Mouse (Mus musculus) layer of hippocampus, adult 2 months (tissue): ENCODE results near the gene Cox6b1. TPM values are rescaled to one million over a fixed set of nuclear protein-coding genes. Genes with fewer than 3 reads are reported as not detected.
A peak's percentile ranks its signal among the peaks of the same experiment; 100 is the strongest.

Experiments used
- DNase-seq, 2 experiments: peaks; one replicate each; pipeline ENCODE4 v3.0.0; 2022; ENCODE audit warnings: low spot score in 2 of 2
- H3K27ac ChIP-seq: fragments of 200-600 bp; 2 replicates; pipeline ENCODE4 v1.8.1; 2022
- H3K4me3 ChIP-seq: fragments of 200-600 bp; 2 replicates; pipeline ENCODE4 v1.8.1; 2022; ENCODE audit warnings: mild to moderate bottlenecking
- CTCF ChIP-seq: fragments of 200-600 bp; conservative IDR thresholded peaks from 2 replicates; pipeline ENCODE4 v1.8.1; 2022; ENCODE audit warnings: antibody characterized with exemption, mild to moderate bottlenecking, moderate library complexity
- microRNA-seq, 2 experiments: library from miRNA; unstranded; fragments of <30 nt; microRNA quantifications; one replicate each; pipeline ENCODE4 v1.2.0; 2021
- total RNA-seq, 2 experiments: library from RNA; stranded (reverse); gene quantifications; 2 replicates each; pipeline ENCODE4 v1.2.3; 2021

The Cox6b1 gene
- total RNA-seq, 2 experiments from 2014 or later: 552 to 568 TPM

DNA sequence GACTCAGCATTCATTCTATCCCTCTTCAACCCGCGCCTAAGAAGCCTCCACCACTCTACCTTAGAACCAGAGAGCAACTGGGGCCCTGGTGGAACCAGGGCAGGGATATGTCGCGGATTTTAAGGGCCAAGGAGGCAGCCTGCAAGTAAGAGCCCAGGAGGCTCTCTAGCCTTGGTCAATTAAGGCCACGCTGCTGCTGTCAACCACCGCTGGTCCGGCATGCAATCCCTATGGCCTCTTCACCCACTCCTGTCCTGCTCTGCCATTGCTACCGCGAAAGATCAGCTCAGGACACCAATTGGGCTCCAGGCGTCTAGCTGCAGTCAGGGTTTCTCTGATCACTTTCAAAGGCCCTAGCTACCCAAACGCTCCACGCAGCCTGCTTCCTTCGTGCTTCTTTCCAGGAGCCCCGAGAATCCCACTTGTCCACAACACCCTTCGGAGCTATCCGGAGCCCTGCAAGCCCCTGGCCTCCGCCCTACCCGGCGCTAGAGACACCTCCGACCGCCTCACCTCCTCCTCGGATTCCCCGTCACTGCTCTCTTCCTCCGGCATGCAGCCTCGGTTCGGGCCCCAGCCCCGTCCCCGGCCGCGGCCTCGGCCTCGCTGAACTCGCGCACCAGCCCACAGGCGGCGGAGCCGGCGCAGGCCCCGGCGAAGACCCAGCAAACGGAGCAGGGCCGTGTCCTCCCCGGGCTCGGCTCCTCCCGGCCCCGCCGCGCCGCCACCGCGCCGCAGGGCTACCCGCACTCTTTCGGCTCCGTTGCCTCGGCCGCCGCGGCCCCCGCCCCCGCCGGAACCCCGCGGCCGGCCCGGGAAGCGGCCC is 37.9 kb downstream of the Cox6b1 start:
- H3K27ac ChIP-seq: peak overlapping the region; percentile 96
- no peak for DNase-seq
- peak overlapping the region; percentile 90 for H3K4me3 ChIP-seq
- no peak for TF ChIP-seq CTCF

DNA sequence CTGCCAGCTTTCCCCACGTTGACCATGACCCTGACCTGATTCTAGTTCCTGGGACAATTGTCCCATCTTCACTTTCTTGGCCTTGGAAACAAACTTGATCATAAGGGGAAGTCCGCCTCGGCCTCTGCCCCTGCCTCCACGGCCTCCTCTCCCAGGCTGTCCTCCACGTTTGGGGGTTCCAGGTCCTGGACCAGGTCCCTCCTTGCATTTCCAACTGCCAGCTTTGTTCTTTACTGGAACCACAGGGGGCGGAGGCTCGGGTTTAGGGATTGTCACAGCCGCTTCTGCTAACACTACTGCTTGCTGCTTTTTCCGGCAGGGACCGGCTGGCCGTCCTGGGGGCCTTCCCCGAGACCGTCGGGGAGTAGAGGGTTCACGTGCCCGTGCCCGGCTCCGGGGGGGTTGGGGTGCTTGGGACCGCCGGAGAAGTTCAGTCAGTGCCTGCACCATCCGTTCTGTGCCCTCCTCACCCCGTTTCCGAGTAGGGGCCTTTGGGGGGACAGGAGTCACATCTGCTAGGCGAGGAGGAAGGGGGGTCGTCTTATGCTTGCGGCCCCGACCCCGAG is 39.4 kb downstream of the Cox6b1 start:
- no peak overlapping the region; the same call in 1 of the 2 replicates for H3K4me3 ChIP-seq
- no peak for TF ChIP-seq CTCF
- no peak overlapping the region for H3K27ac ChIP-seq
- DNase-seq: no peak

DNA sequence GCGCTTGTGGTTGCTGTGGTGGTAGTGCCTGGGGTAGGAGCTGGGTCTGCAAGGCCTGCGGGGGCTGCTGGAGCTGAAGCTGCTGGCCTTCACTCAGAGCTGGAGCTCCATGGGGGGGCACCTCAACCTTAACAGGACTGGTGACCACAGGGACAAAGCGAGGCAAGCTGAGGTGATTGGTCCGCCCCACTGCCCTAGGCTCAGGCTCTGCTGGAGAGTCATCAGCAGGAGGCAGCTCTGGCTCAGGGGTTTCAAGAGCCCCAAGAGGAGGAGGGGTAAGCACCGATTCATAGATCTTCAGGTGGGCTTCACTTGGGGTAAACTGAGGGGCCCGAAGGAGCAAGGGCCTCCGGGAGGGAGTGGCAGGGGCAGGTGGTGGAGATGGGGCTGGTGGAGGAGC is 40.8 kb downstream of the Cox6b1 start:
- TF ChIP-seq CTCF: no peak
- H3K4me3 ChIP-seq: no peak overlapping the region
- no peak overlapping the region for H3K27ac ChIP-seq
- DNase-seq: no peak

DNA sequence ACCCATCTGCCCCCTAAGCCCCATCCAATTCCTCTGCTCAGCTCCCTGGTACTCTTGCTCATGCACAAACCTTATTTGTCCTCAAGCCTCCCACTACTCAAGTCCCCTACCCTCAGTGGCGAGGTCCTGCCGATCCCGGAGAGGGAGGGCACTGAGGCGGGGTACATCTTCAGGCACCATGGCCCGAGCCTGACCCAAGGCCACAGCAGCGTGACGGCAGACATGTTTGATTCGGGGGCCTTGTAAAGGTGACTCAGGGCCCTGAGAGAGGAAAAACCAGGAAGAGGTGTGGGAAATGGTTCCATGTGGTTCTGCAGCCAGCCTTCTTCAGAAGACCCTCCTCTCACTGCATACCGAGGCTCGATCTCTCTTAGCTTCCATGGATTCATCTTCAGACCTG is 41.6 kb downstream of the Cox6b1 start:
- Histone ChIP-seq H3K27ac (no peak overlapping the region), H3K4me3 (no peak overlapping the region)
- no peak for DNase-seq
- no peak for TF ChIP-seq CTCF

DNA sequence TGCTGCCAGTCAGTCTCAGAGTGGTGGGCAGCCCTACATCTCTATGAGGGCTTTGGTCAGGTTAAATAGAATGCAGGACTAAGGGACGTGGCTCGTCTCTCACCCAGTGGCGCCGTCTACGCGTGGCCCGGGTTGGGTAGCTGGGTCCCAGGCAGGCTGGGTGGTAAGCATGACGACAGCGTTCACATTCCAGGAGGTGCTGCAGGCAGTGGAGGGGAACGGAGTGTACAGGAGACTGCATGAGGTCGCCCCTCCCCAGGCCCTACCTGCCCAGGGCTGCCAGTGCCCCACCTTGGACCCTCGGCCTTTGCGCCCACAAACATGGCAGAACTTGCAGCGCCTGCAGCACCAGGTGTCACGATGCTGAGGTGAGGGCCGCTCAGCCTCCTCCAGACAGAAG is 44.4 kb downstream of the Cox6b1 start:
- no peak for TF ChIP-seq CTCF
- H3K4me3 ChIP-seq: no peak overlapping the region
- H3K27ac ChIP-seq: no peak overlapping the region
- DNase-seq: no peak

DNA sequence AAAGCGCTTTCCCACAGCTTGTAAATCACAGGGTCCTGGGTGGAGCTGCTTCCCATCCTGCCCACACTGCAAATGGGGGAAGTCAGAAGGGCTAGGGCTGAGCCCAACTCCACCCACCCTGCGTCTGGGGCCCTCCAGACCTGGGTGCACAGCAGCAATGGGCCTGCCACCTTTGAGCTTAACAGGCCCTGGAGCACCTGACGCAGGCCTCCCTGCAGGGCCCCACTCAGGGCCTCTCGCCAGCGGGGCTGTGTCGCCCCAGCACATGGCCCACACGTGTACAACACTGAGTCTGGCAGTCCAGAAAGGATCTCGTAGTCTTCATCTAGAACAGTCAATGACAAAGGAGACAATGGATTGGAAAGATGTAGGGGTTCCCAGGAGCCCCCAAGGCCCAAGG is 46.0 kb downstream of the Cox6b1 start:
- no peak for TF ChIP-seq CTCF
- H3K4me3 ChIP-seq: no peak overlapping the region
- no peak overlapping the region for H3K27ac ChIP-seq
- no peak for DNase-seq

DNA sequence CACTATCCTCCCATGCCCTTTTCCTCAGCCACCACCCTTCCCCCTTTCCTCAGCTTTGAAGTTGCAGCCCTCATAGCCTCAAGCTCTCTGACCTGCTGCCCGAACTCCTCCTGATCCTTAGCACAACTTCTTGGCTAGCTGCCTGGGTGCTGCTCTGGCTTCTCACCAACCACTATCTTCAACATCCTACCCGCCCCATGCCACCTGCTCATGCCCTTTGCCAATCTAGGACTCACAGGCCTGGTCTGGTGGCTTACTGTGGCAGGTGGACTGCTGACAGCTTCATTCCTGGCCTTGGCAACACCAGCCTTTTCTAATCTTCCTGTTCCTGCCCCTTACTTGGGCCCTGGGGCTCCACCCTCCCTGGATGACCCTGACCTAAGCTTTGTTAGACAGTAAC is 53.0 kb downstream of the Cox6b1 start:
- Histone ChIP-seq H3K4me3 (no peak overlapping the region), H3K27ac (no peak overlapping the region)
- no peak for DNase-seq
- TF ChIP-seq CTCF: no peak

DNA sequence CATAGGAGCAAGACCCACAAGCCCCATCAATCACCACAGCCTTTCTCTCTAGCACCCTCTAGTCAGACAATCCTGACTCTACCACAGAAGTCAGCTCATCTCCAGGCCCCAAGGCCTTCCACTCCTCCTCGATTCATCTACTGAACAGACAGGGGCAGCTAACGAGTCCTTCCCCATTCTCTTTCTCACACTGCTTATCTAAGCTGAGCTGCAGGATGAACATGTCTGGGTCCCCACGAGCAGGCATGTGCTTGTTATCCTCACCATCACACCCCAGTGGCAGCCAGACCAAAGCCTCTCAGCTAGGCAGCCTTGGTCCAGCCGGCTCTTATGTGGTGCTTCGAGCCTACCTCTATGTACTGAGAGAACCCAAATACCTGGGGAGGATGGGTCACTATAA is 53.6 kb downstream of the Cox6b1 start:
- no peak for DNase-seq
- no peak overlapping the region for H3K4me3 ChIP-seq
- no peak overlapping the region for H3K27ac ChIP-seq
- no peak for TF ChIP-seq CTCF

DNA sequence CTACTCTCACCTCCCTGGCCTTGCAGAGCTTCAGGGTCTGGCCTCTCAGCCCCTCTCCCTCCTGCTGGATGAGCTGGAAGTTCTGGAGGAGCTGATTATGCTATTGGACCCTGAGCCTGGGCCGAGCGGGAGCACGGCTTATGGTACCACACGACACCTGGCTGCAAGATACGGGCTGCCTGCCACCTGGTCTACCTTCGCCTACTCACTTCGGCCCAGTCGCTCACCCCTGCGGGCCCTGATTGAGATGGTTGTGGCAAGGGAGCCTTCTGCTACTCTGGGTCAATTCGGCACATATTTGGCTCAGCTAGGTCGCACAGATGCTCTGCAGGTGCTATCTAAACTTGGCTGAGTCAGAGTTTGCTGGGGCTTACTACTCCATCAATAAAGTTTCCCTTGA is 58.4 kb downstream of the Cox6b1 start:
- H3K27ac ChIP-seq: no peak overlapping the region
- H3K4me3 ChIP-seq: no peak overlapping the region
- no peak for DNase-seq
- no peak for TF ChIP-seq CTCF

Small RNA genes lying within 50 kb of the gene (microRNA-seq; reads per million reads assigned to microRNA genes)
- 0 to 0.92 reads per million in 2 experiments for gene Mir3569

Other genes starting within 250 kb of the Cox6b1 start
- gene Tyrobp, start 212.4 kb downstream of the Cox6b1 start, total RNA-seq: 10 to 100 TPM; 26.7 to 32.6 TPM
- 1 to 10 TPM in 1 of 2 experiments, not detected in 1; 1.5 TPM for gene Hcst, start 206.3 kb downstream of the Cox6b1 start, total RNA-seq
- 1 to 10 TPM; 2.8 to 3.0 TPM for gene Nfkbid, start 204.4 kb downstream of the Cox6b1 start, total RNA-seq
- 1,000 to 10,000 TPM; 1,283 to 1,305 TPM for gene Aplp1, start 180.6 kb downstream of the Cox6b1 start, total RNA-seq
- gene Kirrel2, start 168.5 kb downstream of the Cox6b1 start, total RNA-seq: 10 to 100 TPM; 15.0 to 20.4 TPM
- gene Nphs1, start 167.8 kb downstream of the Cox6b1 start, total RNA-seq: 1 to 10 TPM; 1.2 to 1.3 TPM
- not detected for gene Prodh2, start 132.5 kb downstream of the Cox6b1 start, total RNA-seq
- 100 to 1,000 TPM; 101 to 119 TPM for gene Arhgap33, start 91.1 kb downstream of the Cox6b1 start, total RNA-seq
- 1 to 10 TPM; 2.7 to 4.8 TPM for gene Hspb6, start 74.0 kb downstream of the Cox6b1 start, total RNA-seq
- 1 to 10 TPM; 4.0 to 4.1 TPM for gene Proser3, start 73.9 kb downstream of the Cox6b1 start, total RNA-seq
- 10 to 100 TPM; 45.5 to 47.6 TPM for gene Lin37, start 66.3 kb downstream of the Cox6b1 start, total RNA-seq
- 10 to 100 TPM; 71.4 to 90.8 TPM for gene U2af1l4, start 62.9 kb downstream of the Cox6b1 start, total RNA-seq
- 10 to 100 TPM in 1 of 2 experiments, 1 to 10 TPM in 1; 9.0 to 11.4 TPM for gene Gm49396, start 62.8 kb downstream of the Cox6b1 start, total RNA-seq
- gene Psenen, start 62.5 kb downstream of the Cox6b1 start, total RNA-seq: 10 to 100 TPM; 79.9 to 92.3 TPM
- gene Igflr1, start 60.7 kb downstream of the Cox6b1 start, total RNA-seq: 1 to 10 TPM; 6.4 to 6.5 TPM
- gene Kmt2b, start 37.4 kb downstream of the Cox6b1 start, total RNA-seq: 10 to 100 TPM; 49.8 to 57.5 TPM
- gene Zbtb32, start 27.2 kb downstream of the Cox6b1 start, total RNA-seq: not detected
- gene Upk1a, start 13.3 kb downstream of the Cox6b1 start, total RNA-seq: under 1 TPM in 1 of 2 experiments, not detected in 1; 0.69 TPM
- gene Etv2, start 9.7 kb upstream of the Cox6b1 start, total RNA-seq: not detected
- 10 to 100 TPM; 69.5 to 72.6 TPM for gene Rbm42, start 24.2 kb upstream of the Cox6b1 start, total RNA-seq
- gene Haus5, start 38.8 kb upstream of the Cox6b1 start, total RNA-seq: 1 to 10 TPM; 6.6 to 6.8 TPM
- gene Pmis2, start 45.5 kb upstream of the Cox6b1 start, total RNA-seq: not detected
- gene 2200002J24Rik, start 72.8 kb upstream of the Cox6b1 start, total RNA-seq: not detected
- gene Atp4a, start 86.1 kb upstream of the Cox6b1 start, total RNA-seq: under 1 TPM; 0.38 to 0.47 TPM
- 100 to 1,000 TPM; 108 to 112 TPM for gene Tmem147, start 103.4 kb upstream of the Cox6b1 start, total RNA-seq
- not detected for gene Gapdhs, start 117.5 kb upstream of the Cox6b1 start, total RNA-seq
- gene Sbsn, start 125.3 kb upstream of the Cox6b1 start, total RNA-seq: 1 to 10 TPM; 4.9 to 6.1 TPM
- gene Dmkn, start 137.6 kb upstream of the Cox6b1 start, total RNA-seq: under 1 TPM; 0.56 to 1.00 TPM
- not detected for gene Krtdap, start 161.7 kb upstream of the Cox6b1 start, total RNA-seq
- gene Ffar2, start 197.6 kb upstream of the Cox6b1 start, total RNA-seq: not detected
- not detected for gene Ffar3, start 230.0 kb upstream of the Cox6b1 start, total RNA-seq
- not detected for gene Ffar1, start 235.4 kb upstream of the Cox6b1 start, total RNA-seq